Mouse (Mus musculus) spleen, adult 2 months (tissue): ENCODE data around the gene Stk11ip.

Source experiments
- CTCF ChIP-seq: fragments of 200-500 bp; IDR thresholded peaks from 2 replicates; pipeline ENCODE4 v1.5.1; 2011; ENCODE audit warnings: mild to moderate bottlenecking, inconsistent platforms; ENCODE audit not compliant: insufficient read depth, insufficient read length, insufficient replicate concordance; ENCODE audit errors: extremely low read depth
- POLR2A ChIP-seq: fragments of 200-500 bp; IDR thresholded peaks from 2 replicates; pipeline ENCODE4 v1.6.1; 2011; ENCODE audit warnings: low read depth, low read length, inconsistent platforms

DNA sequence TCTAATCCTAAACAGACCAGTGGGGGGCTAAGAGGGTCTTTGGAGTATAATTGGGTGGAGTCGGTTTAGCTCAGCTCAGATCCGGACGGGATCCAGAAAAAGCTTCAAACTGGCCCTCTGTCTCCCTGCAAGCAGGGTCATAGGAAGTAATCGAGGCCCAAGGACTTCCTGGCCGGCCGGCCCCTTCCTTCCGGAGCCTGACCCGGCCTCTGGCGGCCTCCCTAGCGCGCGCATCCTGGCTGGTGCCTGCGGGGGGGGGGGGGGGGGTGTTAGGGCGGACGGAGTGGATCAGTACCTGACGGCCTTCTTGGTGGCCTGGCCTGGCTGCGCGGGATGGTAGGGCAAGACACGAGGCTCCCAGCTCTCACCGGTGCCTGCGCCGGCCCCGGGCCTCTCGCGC is 42.8 kb upstream of the Stk11ip start:
- no peak for TF ChIP-seq POLR2A
- TF ChIP-seq CTCF, result no peak
